In genomic region chr3:106001416-106002370, GRCm38 (mm10) we compare ENCODE assay signal across 9 mouse cellular contexts. TPM values are rescaled to one million over a fixed set of nuclear protein-coding genes. Genes with fewer than 3 reads are reported as not detected.
DNase-seq lines count a peak whose midpoint lies in the region; ATAC-seq and TF ChIP-seq lines count a peak whose summit lies in the region.
"Had no signal": no experiment of that assay in that cellular context is flagged by ENCODE, and none has a peak within 500 bp of the region (broad histone marks: within the 10 kb centered on the region; RNA-seq: fewer than 3 reads in every experiment).

No protein-coding gene starts in this region.

- TF ChIP-seq CTCF in layer of hippocampus, adult 2 months (conservative IDR thresholded peaks at IDR 0.05) = no peak
- TF ChIP-seq CTCF in olfactory bulb, adult 2 months (IDR thresholded peaks at IDR 0.05; ENCODE audit: insufficient read depth, low read depth, low read length) = no peak

- no peaks in the 10 kb centered on the region for H3K9me3 ChIP-seq in heart, embryonic 11.5 days (replicated peaks; ENCODE audit: control insufficient read depth, low read length)
- H3K9me3 ChIP-seq in hindbrain, embryonic 12.5 days (replicated peaks) = no peaks in the 10 kb centered on the region
- H3K9me3 ChIP-seq in lung, embryonic 16.5 days (ENCODE audit: control insufficient read depth, low read length) = no peaks in the 10 kb centered on the region
- H3K9me3 ChIP-seq: liver, embryonic 15.5 days had no signal

- H3K4me3 ChIP-seq in heart, embryonic 11.5 days (ENCODE audit: low read depth, low read length) = no peak overlapping the region
- H3K4me3 ChIP-seq in hindbrain, embryonic 12.5 days = peak overlapping the region; percentile 19
- peak overlapping the region; percentile 38 for H3K4me3 ChIP-seq in layer of hippocampus, adult 2 months
- 0 out of 2 replicates have a peak overlapping the region, but pooled peaks have one; percentile 5 for H3K4me3 ChIP-seq in lung, embryonic 16.5 days (ENCODE audit: low read length)
- H3K4me3 ChIP-seq in olfactory bulb, adult 2 months (ENCODE audit: insufficient read depth, low read depth, low read length) = peak overlapping the region; percentile 18; the same call in 1 of the 2 replicates
- H3K4me3 ChIP-seq: liver, embryonic 15.5 days had no signal

- no peak for DNase-seq in heart, adult 9 months (ENCODE audit: low spot score in 2 of 2)
- peak; percentile 52 for DNase-seq in embryo, embryonic 9.5 days (ENCODE audit: extremely low spot score)
- peak; percentile 20 to 38 for DNase-seq in layer of hippocampus, adult 2 months (ENCODE audit: low spot score in 2 of 2)
- no peak for DNase-seq in urinary bladder, adult 2 months (ENCODE audit: low spot score)

- H3K27me3 ChIP-seq in heart, embryonic 11.5 days (ENCODE audit: control insufficient read depth, insufficient read depth, low read length) = no peaks in the 10 kb centered on the region
- H3K27me3 ChIP-seq in hindbrain, embryonic 12.5 days = no peaks in the 10 kb centered on the region
- no peaks in the 10 kb centered on the region for H3K27me3 ChIP-seq in lung, embryonic 16.5 days (ENCODE audit: control insufficient read depth, insufficient read depth, low read depth, low read length)
- H3K27me3 ChIP-seq: liver, embryonic 15.5 days had no signal

- H3K4me1 ChIP-seq in heart, embryonic 11.5 days (ENCODE audit: control insufficient read depth, insufficient read depth, low read length) = no peaks in the 10 kb centered on the region; the same call in 1 of the 2 replicates
- H3K4me1 ChIP-seq in hindbrain, embryonic 12.5 days = peaks cover 5% of the 10 kb centered on the region; the same call in 1 of the 2 replicates
- no peaks in the 10 kb centered on the region for H3K4me1 ChIP-seq in lung, embryonic 16.5 days (replicated peaks; ENCODE audit: control insufficient read depth, insufficient read depth, low read length)
- H3K4me1 ChIP-seq in olfactory bulb, adult 2 months (ENCODE audit: control insufficient read depth, insufficient read depth, low read length) = peaks cover 4% of the 10 kb centered on the region

- peak; percentile 63; the same call in 1 of the 2 replicates for ATAC-seq in heart, embryonic 11.5 days (replicated peaks; ENCODE audit: insufficient number of reproducible peaks, low FRiP score, low TSS enrichment)
- ATAC-seq in hindbrain, embryonic 12.5 days (ENCODE audit: low FRiP score) = peak; percentile 86
- ATAC-seq in lung, embryonic 16.5 days (ENCODE audit: low read depth) = peak; percentile 91

- H3K4me2 ChIP-seq in heart, embryonic 11.5 days = peak overlapping the region; percentile 55
- H3K4me2 ChIP-seq in hindbrain, embryonic 12.5 days (replicated peaks) = peak overlapping the region; percentile 42
- peak overlapping the region; percentile 23; the same call in 1 of the 2 replicates for H3K4me2 ChIP-seq in lung, embryonic 16.5 days (ENCODE audit: low read depth, low read length)
- H3K4me2 ChIP-seq: liver, embryonic 15.5 days had no signal

- no peak overlapping the region for H3K27ac ChIP-seq in heart, embryonic 11.5 days (ENCODE audit: low read depth, low read length)
- H3K27ac ChIP-seq in hindbrain, embryonic 12.5 days = no peak overlapping the region
- no peak overlapping the region for H3K27ac ChIP-seq in layer of hippocampus, adult 2 months
- no peak overlapping the region for H3K27ac ChIP-seq in lung, embryonic 16.5 days (ENCODE audit: low read length)
- no peak overlapping the region for H3K27ac ChIP-seq in olfactory bulb, adult 2 months (ENCODE audit: insufficient read depth, low read depth, low read length)
- H3K27ac ChIP-seq: liver, embryonic 15.5 days had no signal

- H3K9ac ChIP-seq in heart, embryonic 11.5 days (ENCODE audit: low read depth, low read length) = no peak overlapping the region
- H3K9ac ChIP-seq in hindbrain, embryonic 12.5 days = no peak overlapping the region
- H3K9ac ChIP-seq in lung, embryonic 16.5 days (ENCODE audit: low read length) = no peak overlapping the region
- H3K9ac ChIP-seq: liver, embryonic 15.5 days had no signal

- TF ChIP-seq POLR2A in olfactory bulb, adult 2 months (IDR thresholded peaks at IDR 0.05; ENCODE audit: insufficient read depth, low read depth, low read length) = no peak

- 21% methylated on average over 17 of the region's 17 CpGs for WGBS in heart, embryonic 11.5 days (ENCODE audit: insufficient replicate concordance)
- WGBS in hindbrain, embryonic 12.5 days = 23% methylated on average over 17 of the region's 17 CpGs
- WGBS in lung, embryonic 16.5 days = 17% methylated on average over 17 of the region's 17 CpGs
- WGBS in olfactory bulb, adult 2 months = 12% methylated on average over 17 of the region's 17 CpGs

- no peaks in the 10 kb centered on the region for H3K36me3 ChIP-seq in heart, embryonic 11.5 days (ENCODE audit: control insufficient read depth, insufficient read depth, low read length)
- H3K36me3 ChIP-seq in hindbrain, embryonic 12.5 days = no peaks in the 10 kb centered on the region
- no peaks in the 10 kb centered on the region for H3K36me3 ChIP-seq in lung, embryonic 16.5 days (ENCODE audit: control insufficient read depth, insufficient read depth, low read length)
- H3K36me3 ChIP-seq: liver, embryonic 15.5 days had no signal

RNA-seq across cellular contexts. Expression of gene Pifo, which starts 12.8 kb away (rescaled TPM):
- 0.24 TPM in 1 of 2 replicates, not detected in the other for polyA plus RNA-seq in heart, embryonic 11.5 days (2014; fragmentation: Nextera tagmentation; extraction: Ambion mirVana)
- 4.6 and 5.3 TPM in 2 replicates for polyA plus RNA-seq in hindbrain, embryonic 12.5 days (2016; fragmentation: Nextera tagmentation; extraction: Ambion mirVana)
- total RNA-seq in layer of hippocampus, adult 2 months (2021) = under 1 TPM in 1 of 2 experiments, not detected in 1; 0.72 TPM
- 11.3 and 16.2 TPM in 2 replicates for polyA plus RNA-seq in lung, embryonic 16.5 days (2015; fragmentation: Nextera tagmentation; extraction: Ambion mirVana)
- polyA plus RNA-seq in olfactory bulb, adult 2 months (2012; ENCODE audit: insufficient read depth, insufficient read length, low replicate concordance, missing spikeins) = not detected in 2 replicates
- polyA plus RNA-seq in urinary bladder, adult 2 months (2012; rRNA removed) = not detected in 2 replicates
- polyA plus RNA-seq: liver, embryonic 15.5 days had no signal

RNA-seq across cellular contexts. Expression of gene Ovgp1, which starts 28.2 kb away (rescaled TPM):
- polyA plus RNA-seq in heart, embryonic 11.5 days (2014; fragmentation: Nextera tagmentation; extraction: Ambion mirVana) = 1.8 and 2.0 TPM in 2 replicates
- polyA plus RNA-seq in hindbrain, embryonic 12.5 days (2016; fragmentation: Nextera tagmentation; extraction: Ambion mirVana) = 2.6 and 2.8 TPM in 2 replicates
- 1 to 10 TPM; 2.4 to 3.7 TPM for total RNA-seq in layer of hippocampus, adult 2 months (2021)
- polyA plus RNA-seq in lung, embryonic 16.5 days (2015; fragmentation: Nextera tagmentation; extraction: Ambion mirVana) = 0.97 and 2.1 TPM in 2 replicates
- polyA plus RNA-seq in olfactory bulb, adult 2 months (2012; ENCODE audit: insufficient read depth, insufficient read length, low replicate concordance, missing spikeins) = not detected in 2 replicates
- 3.1 and 4.2 TPM in 2 replicates for polyA plus RNA-seq in urinary bladder, adult 2 months (2012; rRNA removed)

RNA-seq across cellular contexts. Expression of gene Chil5, which starts 30.9 kb away (rescaled TPM):
- not detected in 2 replicates for polyA plus RNA-seq in heart, embryonic 11.5 days (2014; fragmentation: Nextera tagmentation; extraction: Ambion mirVana)
- polyA plus RNA-seq in hindbrain, embryonic 12.5 days (2016; fragmentation: Nextera tagmentation; extraction: Ambion mirVana) = not detected in 2 replicates
- total RNA-seq in layer of hippocampus, adult 2 months (2021) = not detected
- not detected in 2 replicates for polyA plus RNA-seq in lung, embryonic 16.5 days (2015; fragmentation: Nextera tagmentation; extraction: Ambion mirVana)
- not detected in 2 replicates for polyA plus RNA-seq in olfactory bulb, adult 2 months (2012; ENCODE audit: insufficient read depth, insufficient read length, low replicate concordance, missing spikeins)
- polyA plus RNA-seq in urinary bladder, adult 2 months (2012; rRNA removed) = 0.06 and 0.15 TPM in 2 replicates

RNA-seq across cellular contexts. Expression of gene Atp5f1, which starts 41.8 kb away (rescaled TPM):
- 765 and 827 TPM in 2 replicates for polyA plus RNA-seq in heart, embryonic 11.5 days (2014; fragmentation: Nextera tagmentation; extraction: Ambion mirVana)
- polyA plus RNA-seq in hindbrain, embryonic 12.5 days (2016; fragmentation: Nextera tagmentation; extraction: Ambion mirVana) = 442 and 470 TPM in 2 replicates
- total RNA-seq in layer of hippocampus, adult 2 months (2021) = 100 to 1,000 TPM; 250 to 262 TPM
- 465 and 474 TPM in 2 replicates for polyA plus RNA-seq in lung, embryonic 16.5 days (2015; fragmentation: Nextera tagmentation; extraction: Ambion mirVana)
- 1,422 TPM in 1 of 2 replicates, not detected in the other for polyA plus RNA-seq in olfactory bulb, adult 2 months (2012; ENCODE audit: insufficient read depth, insufficient read length, low replicate concordance, missing spikeins)
- polyA plus RNA-seq in urinary bladder, adult 2 months (2012; rRNA removed) = 206 and 214 TPM in 2 replicates

RNA-seq across cellular contexts. Expression of gene Wdr77, which starts 42.5 kb away (rescaled TPM):
- polyA plus RNA-seq in heart, embryonic 11.5 days (2014; fragmentation: Nextera tagmentation; extraction: Ambion mirVana) = 93.4 and 94.0 TPM in 2 replicates
- polyA plus RNA-seq in hindbrain, embryonic 12.5 days (2016; fragmentation: Nextera tagmentation; extraction: Ambion mirVana) = 87.2 and 101 TPM in 2 replicates
- total RNA-seq in layer of hippocampus, adult 2 months (2021) = 10 to 100 TPM; 49.6 to 50.6 TPM
- 102 and 117 TPM in 2 replicates for polyA plus RNA-seq in lung, embryonic 16.5 days (2015; fragmentation: Nextera tagmentation; extraction: Ambion mirVana)
- not detected in 2 replicates for polyA plus RNA-seq in olfactory bulb, adult 2 months (2012; ENCODE audit: insufficient read depth, insufficient read length, low replicate concordance, missing spikeins)
- 40.7 and 44.1 TPM in 2 replicates for polyA plus RNA-seq in urinary bladder, adult 2 months (2012; rRNA removed)

Comparison
In these comparisons a context has a peak if more than half of its experiments do, and no peak if none do; other contexts are left out.
1. DNase-seq: peak in embryo, embryonic 9.5 days (single experiment) and layer of hippocampus, adult 2 months (2 of 2); none in heart, adult 9 months (0 of 2) and urinary bladder, adult 2 months (single experiment).
2. Peak in every context shown above with its lines, with median percentiles within 50 percentile points of each other: ATAC-seq and H3K4me2 ChIP-seq.